Mouse (Mus musculus) stomach, postnatal 0 days (tissue): ENCODE data around the gene Caln1.

Experiments
- CTCF ChIP-seq: IDR thresholded peaks from 2 replicates; pipeline ENCODE4 v1.5.1; 2016; ENCODE audit warnings: antibody characterized with exemption, low read depth, mild to moderate bottlenecking, moderate library complexity
- EP300 ChIP-seq: optimal IDR thresholded peaks from 2 replicates; pipeline ENCODE3; 2016; ENCODE audit warnings: antibody characterized with exemption

DNA sequence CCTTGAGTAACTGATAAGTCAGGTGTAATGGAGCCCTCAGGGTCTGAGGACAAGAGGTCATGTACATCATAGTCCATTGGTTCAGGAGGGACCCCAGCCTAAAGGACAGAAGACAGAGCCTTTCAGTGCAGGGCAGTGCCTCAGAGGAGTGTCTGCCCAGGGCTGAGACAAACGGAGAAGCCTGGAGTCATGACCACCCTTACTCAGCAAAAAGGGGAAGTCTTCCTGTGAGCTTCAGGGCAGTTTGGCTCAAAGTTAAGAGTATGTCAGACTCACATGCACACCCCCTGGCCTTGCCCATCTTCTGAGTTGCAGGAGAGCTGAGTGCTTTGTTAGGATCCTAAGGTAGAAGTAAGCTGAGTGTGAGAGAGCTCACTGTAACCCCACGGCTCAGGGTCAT is 39.4 kb upstream of the Caln1 start:
- TF ChIP-seq CTCF (no peak), EP300 (no peak)
